Mouse (Mus musculus): ENCODE measurements around the gene Agbl4. TPM values are rescaled to one million over a fixed set of nuclear protein-coding genes. Genes with fewer than 3 reads are reported as not detected.

The Agbl4 gene
- 0.81 and 1.0 TPM in 2 replicates for polyA plus RNA-seq (2014; fragmentation: Nextera tagmentation; extraction: Ambion mirVana)

GRCm38 (mm10) chr4:110397618-110398045, at the start of gene Agbl4:
Gene Agbl4, plus strand, starts transcription at chr4:110397661.
- under 1% methylated on average over 16 of the region's 27 CpGs for WGBS
- H3K27me3 ChIP-seq (replicated peaks; ENCODE audit: control insufficient read depth, insufficient read depth, low read length) = no peaks in the 10 kb centered on the region
- peak within 1 kb of the TSS; percentile 61 for H3K4me2 ChIP-seq (ENCODE audit: low read depth, low read length)
- no peaks in the 10 kb centered on the region for H3K9me3 ChIP-seq (ENCODE audit: control insufficient read depth, low read length)
- peak; percentile 87 for DNase-seq (ENCODE audit: low spot score)
- no peaks in the 10 kb centered on the region for H3K36me3 ChIP-seq (ENCODE audit: control insufficient read depth, insufficient read depth, low read length)
- peak; percentile 98 for ATAC-seq (ENCODE audit: low read depth)
- no peak within 1 kb of the TSS for H3K27ac ChIP-seq (replicated peaks; ENCODE audit: low read depth, low read length)
- peak within 1 kb of the TSS; percentile 46 for H3K4me3 ChIP-seq (ENCODE audit: low read depth, low read length)
- H3K9ac ChIP-seq (ENCODE audit: low read depth, low read length) = peak within 1 kb of the TSS; percentile 51
- no peaks in the 10 kb centered on the region for H3K4me1 ChIP-seq (ENCODE audit: control insufficient read depth, insufficient read depth, low read length)

DNA sequence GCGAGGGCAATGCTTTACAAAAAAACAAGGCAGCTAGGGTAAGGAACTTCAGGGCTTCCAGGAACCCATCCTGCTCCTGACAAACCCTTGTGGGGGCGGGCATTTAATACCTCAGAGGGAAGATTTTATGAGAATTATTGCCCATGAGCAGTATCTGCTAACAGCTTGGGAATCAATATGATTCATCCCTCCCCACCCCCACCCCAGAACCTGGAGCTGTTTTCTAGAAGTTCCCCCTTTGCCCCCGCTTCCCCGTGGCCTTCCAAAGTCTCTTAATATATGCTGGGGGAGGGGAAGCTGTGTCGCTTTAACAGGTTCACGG, 46.6 kb upstream of the Agbl4 start:
- Histone ChIP-seq H3K36me3 (ENCODE audit: control insufficient read depth, insufficient read depth, low read length) (no peaks in the 10 kb centered on the region), H3K4me2 (ENCODE audit: low read depth, low read length) (peak overlapping the region; percentile 89), H3K27ac (replicated peaks; ENCODE audit: low read depth, low read length) (peak overlapping the region; percentile 63), H3K27me3 (replicated peaks; ENCODE audit: control insufficient read depth, insufficient read depth, low read length) (no peaks in the 10 kb centered on the region), H3K4me1 (ENCODE audit: control insufficient read depth, insufficient read depth, low read length) (no peaks in the 10 kb centered on the region), H3K9ac (ENCODE audit: low read depth, low read length) (peak overlapping the region; percentile 77), H3K9me3 (ENCODE audit: control insufficient read depth, low read length) (no peaks in the 10 kb centered on the region), H3K4me3 (ENCODE audit: low read depth, low read length) (peak overlapping the region; percentile 70)
- ATAC-seq (ENCODE audit: low read depth) (no peak), DNase-seq (ENCODE audit: low spot score) (no peak)
- WGBS = 9% methylated on average over 6 of the region's 6 CpGs

- Histone ChIP-seq H3K27ac (replicated peaks; ENCODE audit: low read depth, low read length) (peak within 1 kb of the TSS; percentile 63), H3K4me2 (ENCODE audit: low read depth, low read length) (peak within 1 kb of the TSS; percentile 89), H3K27me3 (replicated peaks; ENCODE audit: control insufficient read depth, insufficient read depth, low read length) (no peaks in the 10 kb centered on the region), H3K36me3 (ENCODE audit: control insufficient read depth, insufficient read depth, low read length) (no peaks in the 10 kb centered on the region), H3K4me3 (ENCODE audit: low read depth, low read length) (peak within 1 kb of the TSS; percentile 70), H3K9me3 (ENCODE audit: control insufficient read depth, low read length) (no peaks in the 10 kb centered on the region), H3K9ac (ENCODE audit: low read depth, low read length) (peak within 1 kb of the TSS; percentile 77), H3K4me1 (ENCODE audit: control insufficient read depth, insufficient read depth, low read length) (no peaks in the 10 kb centered on the region)
- under 1% methylated on average over 33 of the region's 75 CpGs for WGBS
- peak; percentile 76 for DNase-seq (ENCODE audit: low spot score)
- peak; percentile 94 for ATAC-seq (ENCODE audit: low read depth)
These were observed 46.1 kb upstream of the Agbl4 start, which contains the start of gene Elavl4 for GRCm38 (mm10) chr4:110351178-110352000. Gene Elavl4, minus strand, starts transcription at chr4:110351909.

- H3K4me1 ChIP-seq (ENCODE audit: control insufficient read depth, insufficient read depth, low read length) = no peaks in the 10 kb centered on the region
- no peaks in the 10 kb centered on the region for H3K36me3 ChIP-seq (ENCODE audit: control insufficient read depth, insufficient read depth, low read length)
- DNase-seq (ENCODE audit: low spot score) = no peak
- ATAC-seq (ENCODE audit: low read depth) = peak; percentile 13; the same call in 1 of the 2 replicates
- H3K4me3 ChIP-seq (ENCODE audit: low read depth, low read length) = peak overlapping the region; percentile 70
- H3K9ac ChIP-seq (ENCODE audit: low read depth, low read length) = peak overlapping the region; percentile 77
- no peaks in the 10 kb centered on the region for H3K27me3 ChIP-seq (replicated peaks; ENCODE audit: control insufficient read depth, insufficient read depth, low read length)
- H3K9me3 ChIP-seq (ENCODE audit: control insufficient read depth, low read length) = no peaks in the 10 kb centered on the region
- H3K27ac ChIP-seq (replicated peaks; ENCODE audit: low read depth, low read length) = no peak overlapping the region; the same call in 1 of the 2 replicates
- WGBS = 4% methylated on average over 5 of the region's 5 CpGs
- H3K4me2 ChIP-seq (ENCODE audit: low read depth, low read length) = peak overlapping the region; percentile 89
These were observed 45.5 kb upstream of the Agbl4 start for GRCm38 (mm10) chr4:110352001-110352369.

- Histone ChIP-seq H3K4me1 (ENCODE audit: control insufficient read depth, insufficient read depth, low read length) (no peaks in the 10 kb centered on the region), H3K4me2 (ENCODE audit: low read depth, low read length) (no peak overlapping the region), H3K27ac (replicated peaks; ENCODE audit: low read depth, low read length) (no peak overlapping the region), H3K9ac (ENCODE audit: low read depth, low read length) (no peak overlapping the region), H3K9me3 (ENCODE audit: control insufficient read depth, low read length) (no peaks in the 10 kb centered on the region), H3K36me3 (ENCODE audit: control insufficient read depth, insufficient read depth, low read length) (no peaks in the 10 kb centered on the region), H3K4me3 (ENCODE audit: low read depth, low read length) (no peak overlapping the region), H3K27me3 (replicated peaks; ENCODE audit: control insufficient read depth, insufficient read depth, low read length) (no peaks in the 10 kb centered on the region)
- no peak for DNase-seq (ENCODE audit: low spot score)
- WGBS = 79% methylated on average over 2 of the region's 2 CpGs
- no peak for ATAC-seq (ENCODE audit: low read depth)
These were observed 36.9 kb upstream of the Agbl4 start for GRCm38 (mm10) chr4:110360568-110360967.

DNA sequence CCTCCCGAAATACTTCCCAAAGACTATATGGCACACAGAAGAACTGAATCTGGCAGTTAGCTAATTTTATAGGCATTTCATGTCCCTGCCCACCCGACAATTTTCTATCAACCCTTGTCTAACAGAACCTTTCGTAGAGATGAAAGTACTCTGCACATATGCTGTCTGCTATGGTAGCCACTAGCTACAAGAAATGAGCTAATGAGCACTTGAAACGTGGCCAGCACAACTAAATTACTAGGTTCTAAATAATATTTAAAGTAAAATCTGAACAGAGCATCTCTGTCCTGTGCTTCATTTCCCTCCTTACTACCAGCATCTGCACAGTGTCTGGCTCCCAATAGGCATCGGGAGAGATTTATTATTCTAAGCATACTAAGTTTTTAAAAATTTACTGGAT, 1.2 kb upstream of the Agbl4 start:
- no peak overlapping the region for H3K9ac ChIP-seq (ENCODE audit: low read depth, low read length)
- H3K4me3 ChIP-seq (ENCODE audit: low read depth, low read length) = no peak overlapping the region
- H3K36me3 ChIP-seq (ENCODE audit: control insufficient read depth, insufficient read depth, low read length) = no peaks in the 10 kb centered on the region
- ATAC-seq (ENCODE audit: low read depth) (no peak), DNase-seq (ENCODE audit: low spot score) (no peak)
- WGBS = 74% methylated on average over 5 of the region's 5 CpGs
- no peak overlapping the region for H3K27ac ChIP-seq (replicated peaks; ENCODE audit: low read depth, low read length)
- no peak overlapping the region for H3K4me2 ChIP-seq (ENCODE audit: low read depth, low read length)
- no peaks in the 10 kb centered on the region for H3K9me3 ChIP-seq (ENCODE audit: control insufficient read depth, low read length)
- no peaks in the 10 kb centered on the region for H3K27me3 ChIP-seq (replicated peaks; ENCODE audit: control insufficient read depth, insufficient read depth, low read length)
- no peaks in the 10 kb centered on the region for H3K4me1 ChIP-seq (ENCODE audit: control insufficient read depth, insufficient read depth, low read length)

GRCm38 (mm10) chr4:110420306-110420705, 22.8 kb downstream of the Agbl4 start:
- no peak overlapping the region for H3K4me3 ChIP-seq (ENCODE audit: low read depth, low read length)
- WGBS = 77% methylated on average over 2 of the region's 2 CpGs
- H3K27ac ChIP-seq (replicated peaks; ENCODE audit: low read depth, low read length) = no peak overlapping the region
- no peaks in the 10 kb centered on the region for H3K4me1 ChIP-seq (ENCODE audit: control insufficient read depth, insufficient read depth, low read length)
- DNase-seq (ENCODE audit: low spot score) (no peak), ATAC-seq (ENCODE audit: low read depth) (no peak)
- no peak overlapping the region for H3K4me2 ChIP-seq (ENCODE audit: low read depth, low read length)
- no peak overlapping the region for H3K9ac ChIP-seq (ENCODE audit: low read depth, low read length)
- no peaks in the 10 kb centered on the region for H3K27me3 ChIP-seq (replicated peaks; ENCODE audit: control insufficient read depth, insufficient read depth, low read length)
- no peaks in the 10 kb centered on the region for H3K36me3 ChIP-seq (ENCODE audit: control insufficient read depth, insufficient read depth, low read length)
- H3K9me3 ChIP-seq (ENCODE audit: control insufficient read depth, low read length) = no peaks in the 10 kb centered on the region

- H3K4me2 ChIP-seq (ENCODE audit: low read depth, low read length) = no peak overlapping the region
- no peaks in the 10 kb centered on the region for H3K9me3 ChIP-seq (ENCODE audit: control insufficient read depth, low read length)
- H3K36me3 ChIP-seq (ENCODE audit: control insufficient read depth, insufficient read depth, low read length) = no peaks in the 10 kb centered on the region
- H3K4me1 ChIP-seq (ENCODE audit: control insufficient read depth, insufficient read depth, low read length) = no peaks in the 10 kb centered on the region
- H3K27me3 ChIP-seq (replicated peaks; ENCODE audit: control insufficient read depth, insufficient read depth, low read length) = no peaks in the 10 kb centered on the region
- no peak overlapping the region for H3K4me3 ChIP-seq (ENCODE audit: low read depth, low read length)
- ATAC-seq (ENCODE audit: low read depth) (no peak), DNase-seq (ENCODE audit: low spot score) (no peak)
- no peak overlapping the region for H3K9ac ChIP-seq (ENCODE audit: low read depth, low read length)
- H3K27ac ChIP-seq (replicated peaks; ENCODE audit: low read depth, low read length) = no peak overlapping the region
These were observed 30.2 kb downstream of the Agbl4 start for GRCm38 (mm10) chr4:110427653-110428052.

DNA sequence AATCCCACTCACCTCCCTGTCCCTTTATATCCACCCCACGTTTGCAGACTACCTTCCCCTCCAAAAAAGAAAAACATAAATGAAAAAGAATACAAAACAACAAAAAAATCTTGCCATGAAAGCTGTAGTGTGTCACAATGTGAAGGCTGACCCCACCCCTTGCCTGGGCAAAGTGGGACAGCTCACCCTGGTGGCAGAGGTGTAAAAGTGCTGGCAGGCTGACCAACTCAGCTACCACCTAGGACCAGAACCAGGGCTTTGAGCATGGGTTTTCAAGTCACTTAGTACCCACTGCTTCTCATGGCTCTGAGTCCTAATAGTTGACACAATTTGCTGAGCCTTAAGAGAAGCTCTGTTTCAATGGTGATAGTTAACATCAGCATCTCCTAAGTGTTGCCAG, 96.9 kb downstream of the Agbl4 start:
- Histone ChIP-seq H3K4me1 (ENCODE audit: control insufficient read depth, insufficient read depth, low read length) (no peaks in the 10 kb centered on the region), H3K9ac (ENCODE audit: low read depth, low read length) (no peak overlapping the region), H3K27me3 (replicated peaks; ENCODE audit: control insufficient read depth, insufficient read depth, low read length) (no peaks in the 10 kb centered on the region), H3K27ac (replicated peaks; ENCODE audit: low read depth, low read length) (no peak overlapping the region), H3K4me2 (ENCODE audit: low read depth, low read length) (no peak overlapping the region), H3K9me3 (ENCODE audit: control insufficient read depth, low read length) (no peaks in the 10 kb centered on the region), H3K36me3 (ENCODE audit: control insufficient read depth, insufficient read depth, low read length) (no peaks in the 10 kb centered on the region), H3K4me3 (ENCODE audit: low read depth, low read length) (no peak overlapping the region)
- peak; percentile 63; the same call in 1 of the 2 replicates for ATAC-seq (ENCODE audit: low read depth)
- WGBS = 47% methylated on average over 1 of the region's 1 CpGs
- DNase-seq (ENCODE audit: low spot score) = peak; percentile 0
